Mouse (Mus musculus): ENCODE results near the gene Adad1. TPM values are rescaled to one million over a fixed set of nuclear protein-coding genes. Genes with fewer than 3 reads are reported as not detected.

Adad1 gene
- under 1 TPM in 1 of 2 experiments, not detected in 1; 0.42 TPM for total RNA-seq (2021)
- long read RNA-seq, experiment 1: 0 reads
- long read RNA-seq, experiment 2: 0 reads

DNA sequence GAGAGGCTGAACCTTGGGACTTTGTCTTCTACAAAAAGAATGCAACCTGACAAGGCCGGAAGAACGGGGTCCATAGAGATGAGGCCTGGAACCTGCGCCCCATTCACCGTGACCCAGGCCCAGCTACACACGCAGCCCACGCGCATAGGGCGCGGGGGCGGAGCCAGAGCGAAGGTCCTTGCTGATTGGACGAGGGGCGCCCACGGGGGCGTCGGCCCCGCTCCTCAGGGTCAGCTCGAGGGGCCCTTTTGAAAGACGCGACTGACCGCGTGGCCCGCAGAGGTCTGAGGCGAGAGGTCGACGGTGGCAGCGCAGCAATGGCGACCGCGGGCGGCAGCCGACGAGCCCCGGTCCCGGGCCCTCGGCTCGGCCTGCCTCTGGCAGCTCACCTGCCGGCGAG is at the start of gene Adad1:
TSS of gene Adad1 (plus strand) at position 122 of the 400 bp plus-strand sequence.
- peak in 1 of 2 experiments; percentile 17 for DNase-seq (ENCODE audit: low spot score in 2 of 2)

DNA sequence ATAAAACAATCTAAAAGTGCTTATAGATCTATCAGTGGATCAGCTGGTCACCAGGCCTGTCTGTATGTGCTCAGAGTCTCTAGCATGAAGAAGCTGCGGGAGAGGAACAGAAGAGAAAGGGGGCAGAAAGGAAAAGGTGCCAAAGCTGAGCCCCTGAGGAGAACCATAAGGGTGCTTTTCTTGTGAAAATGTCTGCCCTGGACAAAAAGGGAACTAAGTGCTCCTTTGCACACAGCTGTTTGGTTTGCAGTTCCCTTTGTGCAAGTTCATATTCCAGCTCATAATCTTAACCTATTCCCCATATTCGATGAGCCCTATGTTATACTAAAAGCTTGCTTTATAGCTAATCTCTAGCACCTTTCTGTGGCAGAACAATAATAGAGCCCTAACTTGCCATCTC is 25.3 kb upstream of the Adad1 start:
- no peak for DNase-seq (ENCODE audit: low spot score in 2 of 2)

DNA sequence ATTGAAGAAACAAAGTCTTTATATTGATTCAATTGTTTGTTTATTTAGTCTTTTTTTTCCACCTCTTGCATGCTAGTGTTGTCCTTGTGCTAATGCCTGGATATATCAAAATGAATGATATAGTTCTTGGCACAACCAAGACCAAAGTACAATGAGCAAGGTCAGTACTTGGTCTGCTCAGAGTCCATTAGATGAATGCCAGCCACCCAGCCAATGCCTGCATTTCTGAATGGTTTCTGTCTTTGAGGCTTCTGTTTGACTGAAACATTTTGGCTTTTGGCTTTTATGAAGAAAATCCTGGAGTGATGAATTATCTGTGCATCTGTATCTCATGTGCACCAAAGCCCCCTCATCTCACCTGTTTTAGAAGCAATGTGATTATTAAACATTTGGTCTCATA is 23.5 kb upstream of the Adad1 start:
- DNase-seq (ENCODE audit: low spot score in 2 of 2): no peak

DNA sequence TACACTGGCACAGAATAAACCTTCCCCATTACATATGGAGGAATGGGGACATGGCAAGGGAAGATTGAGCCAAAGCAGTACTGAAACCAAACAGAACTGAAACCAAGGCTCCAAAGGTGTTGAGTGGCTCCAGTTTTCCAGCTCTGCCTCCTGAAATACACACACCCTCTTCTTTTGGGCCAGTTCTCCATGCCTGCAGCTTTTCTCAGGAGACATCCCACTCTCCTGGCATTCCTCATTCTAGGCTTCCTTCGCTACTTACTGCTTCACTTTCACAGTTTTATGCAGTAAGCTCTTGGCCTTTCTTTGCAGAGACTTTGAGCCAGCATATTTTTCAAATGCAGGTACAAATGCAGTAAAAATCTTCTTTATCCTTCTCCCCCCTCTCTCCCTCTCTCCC is 11.8 kb upstream of the Adad1 start:
- no peak for DNase-seq (ENCODE audit: low spot score in 2 of 2)

DNA sequence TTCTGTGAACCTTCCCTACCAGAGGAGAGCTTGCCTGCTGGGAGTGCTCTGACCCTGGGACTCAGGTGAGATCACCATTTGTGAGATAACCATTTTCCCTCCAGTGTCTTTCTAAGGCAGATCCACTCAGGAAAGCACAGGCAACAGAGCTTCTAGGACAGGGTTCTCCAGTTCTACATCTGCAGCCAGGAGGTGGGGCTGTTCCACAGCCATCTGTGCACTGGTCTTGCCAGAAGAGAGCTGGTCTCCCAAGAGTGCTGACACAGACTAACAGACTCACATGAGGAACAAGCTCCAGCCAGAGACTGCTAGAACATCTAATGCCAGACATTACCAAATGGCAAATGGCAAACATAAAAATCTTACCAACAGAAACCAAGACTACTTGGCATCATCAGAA is 9.9 kb downstream of the Adad1 start:
- peak; percentile 28 to 48 for DNase-seq (ENCODE audit: low spot score in 2 of 2)

DNA sequence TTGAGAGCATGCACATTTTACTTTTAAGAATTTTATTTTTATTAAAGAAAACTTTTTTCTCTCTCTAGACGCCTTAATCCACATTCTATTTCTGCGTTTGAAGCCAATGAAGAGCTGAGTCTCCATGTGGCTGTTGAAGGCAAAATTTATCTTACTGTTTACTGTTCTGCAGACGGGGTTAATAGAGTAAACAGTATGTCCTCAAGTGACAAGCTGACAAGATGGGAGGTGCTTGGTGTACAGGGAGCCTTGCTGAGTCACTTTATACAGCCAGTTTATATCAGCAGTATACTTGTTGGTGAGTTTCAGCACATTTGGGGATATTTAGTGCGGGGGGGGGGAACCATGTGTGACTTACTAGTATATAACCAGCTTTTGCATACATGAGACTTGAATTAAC is 21.5 kb downstream of the Adad1 start:
- DNase-seq (ENCODE audit: low spot score in 2 of 2): no peak

DNA sequence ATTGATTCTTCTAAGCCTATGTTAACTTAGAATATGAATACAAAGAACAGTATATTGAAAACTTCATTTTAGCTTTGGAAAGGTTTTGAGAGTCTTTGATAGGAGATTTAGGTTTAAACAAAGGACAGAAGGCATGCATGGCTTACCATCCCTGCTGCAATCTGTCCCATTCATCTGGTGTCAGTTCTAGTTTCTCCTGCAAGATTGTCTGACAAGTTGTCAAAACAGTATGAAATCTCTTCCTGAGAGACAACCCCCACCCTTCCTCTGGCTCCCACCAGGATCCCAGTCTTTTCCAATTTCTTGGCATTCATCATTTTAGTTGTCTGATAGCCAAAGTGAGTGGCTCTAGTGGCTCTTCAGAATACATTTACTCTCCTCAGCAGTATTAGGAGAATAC is 27.4 kb downstream of the Adad1 start:
- DNase-seq (ENCODE audit: low spot score in 2 of 2): no peak

DNA sequence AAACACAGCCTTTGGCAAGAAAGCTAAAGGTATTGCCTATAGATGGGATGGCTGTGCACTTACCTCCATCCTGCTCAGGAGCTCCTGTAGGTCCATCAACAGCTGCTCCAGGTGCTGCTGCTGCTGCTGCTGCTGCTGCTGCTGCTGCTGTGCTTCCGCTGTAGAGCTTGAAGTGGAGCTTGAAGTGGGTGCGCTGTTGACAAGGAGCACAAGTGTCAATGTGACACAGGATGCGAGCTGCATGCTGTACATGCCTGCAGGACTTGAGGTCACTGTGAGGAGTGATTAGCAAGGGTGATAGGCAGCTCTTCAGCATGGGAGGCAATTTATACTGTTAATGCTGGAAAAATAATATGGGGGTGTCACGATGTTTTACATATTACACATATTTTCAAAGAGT is 62.3 kb downstream of the Adad1 start, which contains the start of gene Il2:
TSS of gene Il2 (minus strand) at position 305 of the 400 bp plus-strand sequence.
- DNase-seq (ENCODE audit: low spot score in 2 of 2): no peak

DNA sequence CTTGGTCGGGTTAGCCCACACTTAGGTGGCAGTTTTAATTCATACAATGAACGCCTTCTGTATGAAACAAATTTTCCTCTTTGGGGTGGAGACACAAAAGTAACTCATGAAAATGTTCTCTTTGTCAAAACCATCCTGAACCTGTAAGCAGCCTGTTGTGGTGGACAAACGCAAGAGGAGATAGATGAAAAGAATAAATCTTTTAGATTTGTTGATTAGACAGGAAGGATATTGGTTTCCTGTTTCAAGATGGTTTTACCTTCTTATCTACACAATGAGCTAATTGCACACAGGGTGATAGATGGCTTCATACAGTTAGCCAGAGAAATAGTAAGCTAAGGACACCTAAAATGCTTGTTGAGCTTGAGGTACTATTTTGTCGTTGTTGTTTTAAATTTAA is 62.8 kb downstream of the Adad1 start:
- DNase-seq (ENCODE audit: low spot score in 2 of 2): no peak

DNA sequence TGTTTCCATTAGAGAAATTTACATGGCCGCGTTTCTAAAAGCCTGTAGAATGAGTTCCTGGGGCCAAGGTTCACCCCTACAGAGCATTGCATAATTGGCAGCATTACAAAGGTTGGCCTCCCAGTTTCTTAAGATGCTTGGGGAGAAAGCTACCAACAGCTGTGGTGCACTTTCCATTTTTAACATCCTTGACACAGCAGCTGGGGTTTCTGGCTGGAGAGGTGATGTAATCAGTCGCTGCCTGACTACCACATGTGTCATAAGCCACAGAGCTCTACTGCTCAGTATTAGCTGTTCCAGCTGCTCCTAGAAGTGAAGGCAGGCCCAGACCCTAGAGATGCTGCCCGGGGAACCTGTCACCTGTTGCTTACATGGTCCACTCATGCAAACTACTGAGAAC is 64.9 kb downstream of the Adad1 start:
- peak in 1 of 2 experiments; percentile 39 for DNase-seq (ENCODE audit: low spot score in 2 of 2)

DNA sequence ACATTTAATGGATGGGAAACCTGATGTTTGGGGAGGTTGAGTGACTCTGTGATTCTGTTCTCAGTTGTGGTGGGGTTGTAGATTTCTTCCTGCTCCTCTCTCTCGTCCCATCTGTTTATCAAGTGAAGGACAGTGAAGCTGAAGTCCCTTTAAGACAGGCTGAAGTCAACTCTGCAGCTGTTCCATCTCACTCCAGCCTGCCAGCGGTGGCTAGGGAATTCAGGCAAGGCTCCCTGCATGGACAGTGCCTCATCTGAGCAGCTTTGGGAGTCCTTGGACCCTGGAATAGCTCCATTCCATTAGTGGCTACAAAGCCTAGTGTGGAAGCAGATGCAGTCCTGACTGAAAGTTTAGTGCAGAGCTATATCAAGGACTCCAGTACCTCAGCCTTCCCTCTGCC is 65.7 kb downstream of the Adad1 start:
- peak in 1 of 2 experiments; percentile 28 for DNase-seq (ENCODE audit: low spot score in 2 of 2)

DNA sequence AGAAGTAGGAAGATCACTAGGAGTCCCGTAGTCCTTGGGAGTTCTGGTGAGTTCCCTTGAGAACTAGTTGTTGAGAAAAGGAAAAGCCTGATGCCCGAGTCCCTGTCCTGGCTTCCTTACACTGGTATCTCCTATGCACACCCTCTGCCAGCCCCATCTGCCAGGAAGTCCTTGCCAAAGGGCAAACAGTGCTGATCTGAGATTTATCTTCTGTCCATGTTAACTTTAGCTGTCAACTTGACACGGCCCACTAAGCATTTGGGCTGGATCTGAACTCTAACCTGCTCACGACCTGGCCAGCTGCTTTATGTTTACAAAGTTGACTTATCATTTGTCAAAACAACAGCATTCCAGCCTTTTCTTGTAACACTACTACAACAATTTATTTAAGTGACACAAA is 73.9 kb downstream of the Adad1 start:
- DNase-seq (ENCODE audit: low spot score in 2 of 2): no peak

DNA sequence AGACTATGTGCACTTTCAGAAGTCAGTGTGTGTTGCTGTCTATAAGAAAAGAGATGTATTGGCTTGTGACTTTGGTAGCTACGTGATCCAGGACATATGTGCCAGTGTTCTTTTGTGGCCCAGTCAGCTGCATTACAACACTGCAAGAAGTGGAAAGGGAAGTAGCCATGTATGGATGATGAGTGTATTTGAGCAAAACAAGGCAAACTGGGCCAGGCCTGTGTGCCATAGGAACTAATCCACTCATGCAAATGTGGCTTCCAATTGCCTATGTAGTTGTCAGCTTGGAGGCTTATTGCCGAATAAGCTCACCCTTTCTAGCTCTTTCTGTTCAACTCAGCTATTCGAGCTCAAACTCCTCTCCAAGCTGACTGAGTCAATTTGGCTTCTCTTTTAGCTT is 75.9 kb downstream of the Adad1 start:
- DNase-seq (ENCODE audit: low spot score in 2 of 2): no peak

DNA sequence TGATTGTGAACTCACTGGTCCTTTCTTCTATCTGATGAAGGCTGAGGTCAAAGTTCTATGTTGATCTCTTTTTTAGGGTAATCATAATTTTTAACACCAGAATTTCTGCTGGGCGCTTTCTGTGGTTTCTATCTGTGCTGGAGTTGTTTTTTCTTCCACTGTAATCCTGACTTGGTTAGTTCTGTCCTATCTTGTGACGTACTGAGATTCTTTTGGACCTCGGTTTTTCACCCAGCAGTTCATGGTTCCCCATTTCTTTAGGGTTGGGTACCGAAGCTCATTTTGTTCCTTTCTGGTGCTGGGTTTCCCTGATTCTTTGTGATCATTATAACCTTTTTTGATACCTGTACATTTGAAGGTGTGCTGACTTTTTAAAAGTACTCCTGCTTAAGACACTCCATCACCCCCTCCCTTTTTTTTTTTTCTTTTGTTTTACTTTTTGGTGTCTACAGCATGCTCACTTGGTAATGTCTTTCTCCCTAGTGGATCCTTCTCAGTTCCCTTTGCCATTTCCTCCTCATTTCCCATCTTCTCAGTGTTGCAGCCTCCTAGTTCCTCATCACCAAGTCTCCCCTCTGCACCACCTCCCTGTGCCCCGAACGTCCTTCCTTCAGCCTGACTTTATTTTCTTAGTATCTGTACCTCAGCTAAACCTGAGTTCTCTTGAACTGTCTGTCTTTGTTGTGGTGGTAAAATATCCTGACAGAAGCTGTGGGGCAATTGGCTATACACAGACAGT is 77.0 kb downstream of the Adad1 start:
- DNase-seq (ENCODE audit: low spot score in 2 of 2): no peak

DNA sequence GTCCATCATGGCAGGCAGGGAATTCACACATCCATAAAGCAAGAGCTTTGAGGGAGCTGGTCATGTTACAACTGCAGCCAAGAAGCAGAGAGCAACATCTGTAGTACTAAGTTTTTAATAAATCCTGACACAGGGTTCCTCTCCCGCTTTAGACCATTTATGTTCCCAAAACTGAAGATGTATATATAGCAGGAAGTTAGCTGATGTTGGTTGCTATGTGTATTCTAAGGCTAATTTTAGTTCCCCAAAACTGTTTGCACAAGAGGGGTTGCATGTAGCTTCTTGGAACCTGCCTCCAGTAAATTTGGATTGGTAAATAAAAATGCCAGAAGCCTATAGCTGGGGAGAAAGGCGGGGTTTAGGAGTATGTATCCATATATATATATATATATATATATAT is 78.5 kb downstream of the Adad1 start:
- no peak for DNase-seq (ENCODE audit: low spot score in 2 of 2)

DNA sequence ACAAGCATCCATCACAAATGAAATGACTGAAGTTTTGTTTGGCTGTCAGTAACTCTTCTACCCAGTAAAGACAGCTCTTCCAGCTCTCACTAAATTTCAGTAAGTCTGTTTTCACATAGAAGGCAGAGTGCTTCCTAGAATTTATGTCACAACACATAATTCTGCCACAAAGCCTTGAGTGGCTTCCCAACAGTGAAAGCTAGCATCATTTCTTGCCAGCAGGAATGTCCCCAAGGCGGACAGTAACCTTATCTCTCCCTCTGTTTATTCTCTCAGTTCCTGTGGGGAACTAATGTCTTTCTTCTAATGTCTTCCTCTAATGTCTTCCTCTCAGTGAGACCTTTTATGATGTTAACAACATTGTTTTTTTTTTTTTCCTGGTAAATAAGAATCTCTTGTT is 81.7 kb downstream of the Adad1 start:
- no peak for DNase-seq (ENCODE audit: low spot score in 2 of 2)

DNA sequence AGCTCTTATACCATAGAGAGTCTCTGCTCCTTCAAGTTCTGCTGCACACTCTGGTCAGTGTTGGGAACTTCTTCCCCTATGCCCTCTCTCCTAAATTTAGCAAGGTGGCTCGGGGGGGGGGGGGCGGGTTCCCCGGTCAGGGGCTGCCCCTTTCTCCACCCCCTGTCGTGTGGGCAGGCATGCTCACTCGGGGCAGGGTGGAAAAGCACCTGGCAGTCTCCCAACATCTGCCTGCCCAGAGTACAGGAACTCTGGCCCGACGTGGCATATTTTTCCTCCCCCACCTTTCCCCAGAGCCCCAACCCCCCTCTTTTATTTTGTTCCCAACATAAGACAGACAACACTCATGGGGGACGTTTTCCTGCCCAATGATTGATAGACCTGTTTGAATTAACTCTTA is 83.1 kb downstream of the Adad1 start:
- DNase-seq (ENCODE audit: low spot score in 2 of 2): no peak

DNA sequence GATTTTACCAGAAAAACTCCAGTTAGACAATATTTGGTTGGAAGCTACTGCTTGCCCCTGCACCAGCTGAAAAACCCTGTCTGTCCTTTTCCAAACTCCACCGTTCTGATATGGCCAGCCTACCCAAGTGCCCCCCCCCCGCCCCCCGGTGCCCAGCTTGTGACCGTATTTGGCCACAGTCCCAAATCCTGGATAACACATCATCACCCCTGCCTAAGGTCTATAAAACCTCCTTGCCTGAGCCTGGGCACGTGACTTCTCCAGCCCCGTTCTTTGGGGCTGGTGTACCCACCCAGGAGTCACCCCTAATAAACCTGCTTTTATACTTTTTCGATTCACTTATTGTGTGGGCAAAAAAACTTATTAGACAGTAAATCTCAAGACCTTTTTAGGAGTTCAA is 83.5 kb downstream of the Adad1 start:
- DNase-seq (ENCODE audit: low spot score in 2 of 2): no peak

DNA sequence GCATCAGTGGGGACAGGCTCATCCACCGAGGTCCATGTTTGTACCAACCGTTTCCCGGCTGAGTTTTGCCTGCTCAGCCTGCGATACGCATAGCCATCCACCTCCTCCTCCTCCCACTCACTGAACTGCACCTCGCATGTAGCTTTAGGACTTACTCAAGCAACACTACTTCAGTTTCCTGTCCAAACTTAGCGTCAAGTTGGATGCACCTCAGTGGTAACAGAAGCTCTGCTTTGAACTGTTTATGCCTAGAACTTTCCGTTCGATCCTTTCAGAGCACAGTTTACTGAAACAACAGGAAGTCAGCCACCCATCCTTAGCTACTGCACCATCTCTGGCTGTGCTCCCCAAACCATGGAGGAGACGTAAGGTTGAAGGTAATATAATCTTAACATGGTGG is 88.9 kb downstream of the Adad1 start:
- DNase-seq (ENCODE audit: low spot score in 2 of 2): no peak

DNA sequence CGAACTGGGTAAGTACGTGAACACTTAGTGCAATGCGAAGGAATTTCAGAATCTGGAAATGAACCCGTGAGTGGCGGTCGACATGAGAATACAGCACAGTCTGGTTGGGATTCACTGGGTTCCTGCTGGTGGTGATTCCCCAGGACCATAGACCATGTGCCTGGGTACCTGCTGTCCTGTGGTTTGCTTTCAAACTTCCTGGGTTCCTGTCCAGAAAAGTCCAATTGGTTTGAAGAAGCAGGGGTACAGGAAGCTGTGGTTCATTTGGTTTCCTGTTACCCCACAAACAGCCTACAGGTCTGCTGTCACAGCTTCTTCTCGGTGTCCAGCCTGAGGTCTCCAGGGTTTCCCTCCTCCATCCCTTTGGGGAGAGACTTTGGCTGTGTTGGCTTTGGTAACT is 89.7 kb downstream of the Adad1 start:
- no peak for DNase-seq (ENCODE audit: low spot score in 2 of 2)

DNA sequence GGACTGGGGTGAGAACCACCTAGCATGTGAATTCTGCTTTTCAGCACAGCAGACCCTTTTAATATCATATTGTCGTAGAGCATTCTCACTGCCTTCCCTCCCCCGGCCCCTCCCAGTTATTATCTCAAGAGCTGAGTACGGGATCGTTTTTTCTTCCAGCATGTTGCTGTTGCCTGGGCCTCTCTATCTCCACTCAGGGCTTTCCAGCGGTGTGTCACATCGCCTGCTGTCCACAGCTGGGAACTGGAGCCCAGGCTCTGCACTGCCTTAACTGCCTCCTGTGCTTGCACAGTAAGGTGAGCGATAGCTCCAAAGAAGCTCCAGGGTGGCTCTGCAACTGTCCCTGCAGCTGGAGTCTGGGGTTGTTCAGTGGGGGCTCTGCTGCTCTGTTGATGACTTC is 91.1 kb downstream of the Adad1 start:
- no peak for DNase-seq (ENCODE audit: low spot score in 2 of 2)

DNA sequence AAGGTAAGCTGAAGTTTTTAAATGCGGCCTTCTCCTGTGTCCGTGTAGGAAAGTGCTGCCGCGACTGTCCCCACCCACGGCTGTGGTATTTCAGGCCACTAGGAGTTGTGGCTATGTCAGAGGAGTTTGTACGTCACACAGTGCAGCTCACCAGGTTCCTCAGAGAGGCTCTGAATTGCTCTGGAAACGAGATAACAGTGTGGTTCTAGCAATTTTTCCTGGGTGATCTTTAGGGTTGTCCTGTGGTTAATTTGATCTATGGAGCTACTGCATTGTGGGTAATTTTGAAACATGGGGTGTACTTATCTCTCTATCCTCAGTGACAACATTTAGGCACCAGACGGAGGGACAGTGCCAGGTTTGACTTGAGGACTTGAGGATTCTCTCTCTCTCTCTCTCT is 93.8 kb downstream of the Adad1 start:
- no peak for DNase-seq (ENCODE audit: low spot score in 2 of 2)

DNA sequence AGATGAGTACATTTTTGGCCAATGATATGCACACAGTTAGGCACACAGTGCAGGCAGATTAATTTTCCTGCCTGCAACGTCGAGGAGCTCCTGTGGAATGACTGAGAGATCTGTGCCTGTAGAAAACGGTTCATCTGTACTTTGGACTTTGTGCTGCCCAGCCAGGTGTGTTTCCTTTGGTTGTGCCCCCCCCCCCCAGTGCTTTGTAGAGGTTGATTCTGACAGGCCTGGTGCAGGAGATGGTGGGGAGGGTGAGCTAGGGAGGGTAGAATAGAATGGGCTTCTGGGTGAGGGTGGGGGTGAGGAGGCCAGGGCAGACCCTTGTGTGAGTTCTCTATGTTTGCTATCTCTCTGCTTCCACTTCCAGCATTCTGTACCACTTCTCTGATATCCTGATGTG is 94.9 kb downstream of the Adad1 start:
- no peak for DNase-seq (ENCODE audit: low spot score in 2 of 2)
